Mouse (Mus musculus): ENCODE results near the gene Bmp6.

DNA sequence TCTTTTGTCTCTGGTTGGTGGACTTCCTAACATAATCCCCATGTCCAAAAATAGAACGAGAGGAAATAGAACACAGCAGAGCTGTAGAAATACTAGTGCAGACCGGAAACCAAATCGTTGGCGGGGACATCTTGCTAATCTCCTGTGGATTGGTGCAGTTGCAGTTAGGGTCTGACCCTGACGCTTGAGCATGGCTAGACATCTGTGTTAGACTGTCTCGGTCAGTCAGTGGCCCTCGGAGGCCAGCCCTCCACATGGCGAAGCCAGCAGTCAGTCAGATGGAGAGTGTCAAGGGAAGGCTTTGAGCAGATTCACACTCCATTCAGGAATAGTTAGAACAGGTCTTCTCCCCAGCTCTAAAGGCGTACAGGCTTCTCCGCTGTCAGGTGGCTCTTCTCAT is 95.3 kb downstream of the Bmp6 start:
- TF ChIP-seq CTCF (IDR thresholded peaks at IDR 0.05; ENCODE audit: control insufficient read depth, insufficient read depth, low read length) (no peak), POLR2A (IDR thresholded peaks at IDR 0.05; ENCODE audit: borderline replicate concordance, control insufficient read depth, low read depth, low read length) (no peak)
